Mouse (Mus musculus) regulatory T cell (primary cell): ENCODE data around the gene Depdc1b.

ENCODE experiments used
- in situ Hi-C: fragments of 300-600 bp; cut with MboI, MseI; formaldehyde crosslinking; loops from one replicate; pipeline ENCODE4 v1.15.1; 2025; ENCODE audit warnings: high pct_unique_total_duplicates

Gene Depdc1b

DNA sequence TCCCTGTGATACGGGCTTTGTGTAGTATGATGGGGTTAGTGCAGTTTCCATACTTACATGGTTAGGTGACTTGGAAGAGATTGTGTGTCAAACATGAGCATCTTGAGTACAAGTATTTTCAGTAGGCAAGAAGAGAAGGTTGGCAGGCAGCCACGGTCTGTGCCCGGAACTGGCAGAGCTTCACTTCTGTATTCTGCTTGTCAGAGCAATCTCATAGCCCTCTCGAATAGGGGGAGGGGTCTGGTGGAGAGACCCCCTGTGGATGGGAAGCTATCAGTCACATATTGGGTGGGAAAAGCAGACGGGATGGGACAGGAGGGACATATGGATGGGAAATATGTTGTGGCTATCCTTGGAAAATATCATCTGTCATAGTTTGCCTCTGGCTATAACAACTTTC lies 33.5 kb downstream of the Depdc1b start:
- in situ Hi-C loops: loop anchor here (5.0 kb wide), 1 partner anchor 863 kb away; no protein-coding TSS in a partner anchor

DNA sequence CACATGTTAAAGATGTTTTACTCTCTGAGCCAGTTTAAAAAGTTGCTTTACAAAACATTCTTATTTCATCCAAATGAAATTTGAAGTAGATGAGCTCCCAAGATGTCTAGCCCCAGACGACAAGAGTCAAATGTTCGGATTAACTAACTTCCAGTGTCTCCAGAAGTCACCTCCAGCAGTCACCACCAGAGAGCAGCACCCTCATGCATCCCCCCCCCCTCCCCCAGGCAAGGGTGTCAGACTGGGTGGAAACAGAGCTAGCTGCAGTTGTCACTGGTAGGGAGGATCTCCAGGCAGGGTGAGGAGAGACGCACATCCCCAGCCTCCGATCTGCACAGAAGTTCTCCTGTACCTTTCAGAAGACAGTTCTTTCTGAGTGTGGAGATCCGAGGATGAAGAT lies 37.6 kb downstream of the Depdc1b start:
- in situ Hi-C loops: no loop called here

DNA sequence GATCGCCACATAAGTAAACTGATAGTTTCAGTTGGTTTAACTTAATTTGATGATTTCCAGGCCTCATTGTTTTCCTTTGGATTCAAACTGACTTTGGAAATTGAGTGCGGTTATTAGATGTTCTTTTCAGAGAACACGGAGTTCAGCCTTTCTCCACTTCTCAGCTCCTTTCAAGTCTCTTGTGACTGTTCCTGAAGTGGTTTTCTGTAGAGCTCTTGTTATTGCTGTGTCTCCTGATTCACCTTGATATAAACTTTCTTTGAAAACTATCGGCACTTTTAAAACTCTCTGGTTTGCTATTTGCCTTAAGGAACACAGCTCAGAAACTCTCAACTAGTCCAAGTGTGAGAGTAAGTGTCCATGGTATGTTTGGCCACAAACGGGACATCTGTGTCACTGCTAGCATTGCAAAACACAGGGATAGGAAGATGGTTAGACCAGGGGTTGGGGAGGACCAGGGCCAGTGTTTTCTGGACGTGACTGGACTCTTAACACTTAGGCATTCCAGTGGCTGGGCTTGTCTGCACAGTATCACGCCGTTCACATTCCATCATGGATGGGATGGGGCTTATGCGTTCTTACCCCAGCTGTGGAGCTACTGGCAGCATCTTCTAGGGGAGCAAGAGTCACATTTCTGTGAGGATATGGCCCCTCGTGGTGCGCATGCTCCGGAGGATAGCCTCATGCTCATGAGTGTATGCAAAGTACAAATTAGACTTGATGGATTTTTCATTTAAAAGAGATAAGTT lies 38.8 kb downstream of the Depdc1b start:
- in situ Hi-C loops: no loop called here

DNA sequence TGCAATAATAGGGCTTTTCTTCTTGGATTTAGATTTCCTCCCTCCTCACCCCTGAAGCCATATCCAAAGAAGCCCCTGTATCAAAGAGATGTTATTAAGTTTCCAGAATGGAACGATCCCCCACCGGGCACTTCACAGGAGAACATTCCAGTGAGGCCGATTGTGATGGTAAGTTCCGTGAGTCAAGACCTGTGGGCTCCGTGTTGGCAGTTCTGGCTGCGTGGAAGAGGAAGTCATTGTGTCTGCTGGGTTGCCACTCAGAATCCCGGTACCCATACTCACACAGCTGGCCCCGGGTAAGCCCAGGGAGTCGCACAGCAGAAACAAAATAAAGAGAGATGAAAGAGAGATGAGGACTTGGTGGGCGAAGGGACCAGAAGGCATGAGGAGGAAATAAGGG lies 41.2 kb downstream of the Depdc1b start:
- in situ Hi-C loops: no loop called here

DNA sequence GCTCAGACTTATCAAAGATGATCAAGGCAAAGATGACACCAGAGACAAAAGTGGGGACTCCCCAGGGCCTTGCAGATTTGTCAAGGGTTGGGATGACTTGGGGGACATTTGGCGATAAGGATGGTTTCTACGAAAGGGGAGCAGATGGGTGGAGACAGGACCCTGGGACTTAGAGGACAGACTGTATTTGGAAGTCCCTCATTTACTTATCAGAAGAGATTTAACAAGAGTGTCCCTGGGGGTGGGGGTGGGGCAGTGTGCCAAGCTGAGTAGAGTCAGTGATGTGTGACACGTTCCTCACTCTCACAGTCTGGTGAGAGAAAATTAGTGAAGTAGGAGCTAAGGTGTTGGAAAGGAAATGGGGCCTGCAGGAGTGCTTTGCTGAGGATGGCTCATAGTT lies 42.1 kb downstream of the Depdc1b start:
- in situ Hi-C loops: no loop called here

DNA sequence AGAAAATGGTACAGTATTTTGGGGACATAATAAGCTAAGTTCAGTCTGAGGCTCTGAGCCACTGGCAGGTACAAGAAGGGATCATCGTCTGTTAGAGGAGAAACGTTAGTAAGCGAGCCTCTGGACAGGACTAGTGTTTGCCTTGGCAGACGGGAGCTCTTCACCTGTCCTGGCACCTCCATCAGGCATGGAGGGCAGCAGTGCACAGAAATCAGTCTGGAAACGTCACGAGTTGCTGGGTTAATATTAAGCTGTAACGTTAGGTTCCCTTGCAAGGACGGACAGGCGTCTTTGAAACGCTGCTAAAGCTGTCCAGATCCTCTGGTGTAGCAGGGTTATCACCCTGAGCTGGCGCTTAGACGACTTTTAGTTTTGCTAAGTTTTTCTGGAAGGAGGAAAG lies 51.4 kb downstream of the Depdc1b start:
- in situ Hi-C loops: no loop called here

DNA sequence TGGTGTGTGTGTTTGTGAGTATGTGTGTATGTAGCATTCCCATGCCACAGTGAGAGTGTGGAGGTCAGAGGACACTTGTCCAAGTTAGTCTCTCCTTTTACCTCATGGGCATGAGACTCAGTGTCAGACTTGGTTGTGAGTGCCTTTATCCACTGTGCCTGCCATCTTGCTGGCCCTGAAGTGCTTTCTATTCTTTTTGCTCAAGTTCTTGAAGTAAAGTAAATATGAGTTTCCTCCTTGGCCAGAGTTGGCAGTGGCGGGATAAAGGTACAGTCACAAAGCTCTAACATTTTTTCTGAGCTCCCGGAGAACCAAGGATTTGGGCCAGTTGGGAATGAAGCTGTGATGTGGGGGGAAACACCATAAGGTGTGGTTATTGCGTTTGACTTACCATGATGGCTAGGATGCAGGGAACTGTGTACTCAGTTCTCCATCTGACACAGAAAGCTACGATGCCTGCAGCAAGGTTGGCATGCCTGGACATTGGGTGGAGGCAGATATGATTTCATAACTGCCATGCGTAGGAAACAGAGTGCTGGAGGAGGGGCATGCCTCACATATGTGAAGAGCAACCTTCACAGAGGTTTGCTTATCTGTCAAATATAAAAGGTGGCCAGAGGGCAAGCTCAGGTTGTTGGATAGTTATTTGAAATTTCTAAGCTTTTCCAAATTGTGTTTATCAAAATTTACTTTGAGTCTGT lies 54.3 kb downstream of the Depdc1b start:
- in situ Hi-C loops: no loop called here

DNA sequence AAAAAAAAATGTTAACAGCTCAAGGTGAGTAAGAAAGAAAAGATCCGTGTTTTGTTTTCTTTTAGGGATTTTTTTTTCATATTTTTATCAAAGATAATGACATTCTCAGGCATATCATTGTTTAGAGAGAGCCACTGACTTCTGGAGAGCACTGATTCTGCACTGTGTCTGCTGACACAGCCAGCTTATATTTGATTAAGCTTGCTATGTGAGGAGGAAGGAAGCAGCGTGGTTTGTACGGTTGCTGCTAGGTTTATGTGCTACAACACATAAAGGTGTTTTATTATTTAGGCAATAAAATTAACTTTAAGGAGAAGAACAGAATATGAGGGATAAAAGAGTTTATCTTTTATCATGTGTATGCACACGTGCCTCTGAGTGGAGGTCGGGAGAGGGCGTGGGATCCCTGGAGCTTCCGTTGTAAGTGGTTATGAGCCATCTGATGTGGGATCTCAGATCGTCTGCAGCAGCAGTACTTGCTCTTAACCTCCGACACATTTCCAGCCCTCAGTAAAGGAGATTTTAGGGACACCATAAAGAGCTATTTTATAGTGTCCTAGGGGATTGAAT lies 55.3 kb downstream of the Depdc1b start:
- in situ Hi-C loops: no loop called here

DNA sequence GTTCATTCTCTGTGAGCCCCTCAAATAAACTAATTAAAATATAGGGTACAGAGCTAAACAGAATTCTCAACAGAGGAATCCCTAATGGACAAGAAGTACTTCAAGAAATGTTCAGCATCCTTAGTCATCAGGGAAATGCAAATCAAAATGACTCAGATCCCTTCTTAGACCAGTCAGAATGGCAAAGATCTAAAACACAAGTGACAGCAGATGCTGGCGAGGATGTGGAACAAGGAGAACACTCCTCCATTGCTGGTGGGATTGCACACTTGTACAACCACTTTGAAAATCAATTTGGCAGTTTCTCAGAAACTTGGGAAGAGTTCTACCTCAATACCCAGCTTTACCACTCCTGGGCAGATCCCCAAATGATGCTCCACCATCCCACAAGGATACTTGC lies 57.1 kb downstream of the Depdc1b start:
- in situ Hi-C loops: no loop called here

DNA sequence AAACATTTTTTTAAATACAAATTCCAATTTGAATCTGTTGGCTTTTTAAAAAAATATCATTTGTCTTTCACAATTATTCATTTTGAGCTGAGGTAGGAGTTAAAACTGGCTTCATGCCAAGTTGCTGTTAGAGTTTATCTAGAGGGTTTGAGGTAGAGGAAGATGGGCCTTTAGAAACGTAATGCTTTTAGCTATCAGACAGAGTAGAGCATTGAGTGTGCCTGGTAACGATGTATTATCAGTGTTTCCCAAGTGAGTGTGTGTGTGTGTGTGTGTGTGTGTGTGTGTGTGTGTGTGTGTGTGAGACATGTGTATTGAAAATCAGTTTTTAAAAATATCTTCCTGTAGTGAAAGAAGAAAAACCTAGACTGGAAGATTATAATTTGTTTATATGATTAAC lies 60.5 kb downstream of the Depdc1b start:
- in situ Hi-C loops: no loop called here

DNA sequence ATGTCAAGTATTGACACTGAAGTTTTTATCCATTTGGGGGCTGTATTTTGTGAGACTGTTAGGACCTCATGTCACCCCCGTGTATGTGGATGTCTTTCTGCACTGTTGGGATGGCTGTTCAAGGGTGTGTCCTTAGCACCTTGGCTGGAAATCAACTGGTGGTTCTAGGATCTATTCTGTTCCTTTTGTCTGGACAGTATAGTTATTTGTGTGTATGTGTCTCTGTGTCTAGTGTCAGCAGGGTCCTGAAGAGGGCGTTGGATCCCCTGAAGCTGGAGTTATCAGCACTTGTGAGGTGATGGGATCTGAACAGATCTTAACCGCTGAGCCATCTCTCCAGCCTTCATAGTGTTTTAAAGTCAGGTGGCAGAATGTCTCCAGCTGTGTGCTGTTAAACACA lies 65.0 kb downstream of the Depdc1b start:
- in situ Hi-C loops: no loop called here

DNA sequence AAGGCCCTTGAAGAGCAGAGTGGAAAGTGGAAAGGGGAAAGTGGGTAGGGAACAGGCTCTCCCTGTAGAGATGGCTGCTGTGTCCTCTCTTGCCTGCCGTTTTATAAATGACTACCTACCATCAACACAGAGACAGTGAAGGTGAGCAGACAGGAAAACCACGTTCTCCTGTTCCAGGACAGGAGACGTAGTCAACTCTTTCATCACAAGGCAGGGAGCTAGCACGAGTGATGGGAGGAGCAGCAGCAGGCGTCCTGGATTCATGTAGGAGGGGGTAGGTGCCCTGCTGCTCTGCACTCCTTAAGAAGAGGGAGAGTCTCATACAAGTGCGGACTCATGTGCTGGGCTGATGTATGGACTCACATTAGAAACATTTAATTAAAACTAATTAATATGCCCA lies 66.9 kb downstream of the Depdc1b start:
- in situ Hi-C loops: no loop called here

DNA sequence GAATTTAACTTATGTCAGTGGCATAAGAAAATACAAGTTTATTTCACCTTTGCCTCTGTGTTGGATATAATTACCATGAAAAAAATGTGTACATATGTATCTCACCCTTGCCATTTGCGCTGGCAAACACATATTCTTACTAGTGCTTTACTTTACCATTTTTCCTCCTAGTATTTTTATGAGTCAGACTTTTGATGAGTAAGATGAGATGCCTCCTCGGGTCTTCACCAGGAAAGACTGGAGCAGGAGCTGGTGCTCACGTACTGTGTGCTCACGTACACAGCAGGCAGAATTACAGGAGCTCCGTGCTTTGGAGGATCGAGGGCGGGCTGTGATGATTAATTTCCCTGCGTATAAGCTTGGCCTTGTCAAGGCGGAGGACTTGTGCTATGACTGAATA lies 69.9 kb downstream of the Depdc1b start:
- in situ Hi-C loops: no loop called here

DNA sequence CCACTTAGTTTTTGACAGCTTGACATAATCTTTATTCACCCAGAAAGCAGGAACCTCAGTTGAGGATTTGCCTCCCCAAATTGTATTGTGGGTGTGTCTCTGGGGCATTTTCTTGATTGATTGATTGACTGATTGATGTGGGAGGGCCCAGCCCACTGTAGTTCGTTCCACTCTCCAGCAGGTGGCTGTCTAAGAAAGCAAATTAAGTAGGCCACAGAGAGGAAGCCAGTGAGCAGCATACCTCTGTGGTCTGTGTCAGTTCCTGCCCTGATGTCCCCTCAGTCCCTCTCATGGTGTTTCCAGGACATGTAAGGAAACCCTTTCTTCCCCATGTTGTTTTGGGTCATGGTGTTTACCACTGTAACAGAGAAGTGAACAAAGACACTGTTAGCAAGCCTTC lies 74.4 kb downstream of the Depdc1b start:
- in situ Hi-C loops: no loop called here

DNA sequence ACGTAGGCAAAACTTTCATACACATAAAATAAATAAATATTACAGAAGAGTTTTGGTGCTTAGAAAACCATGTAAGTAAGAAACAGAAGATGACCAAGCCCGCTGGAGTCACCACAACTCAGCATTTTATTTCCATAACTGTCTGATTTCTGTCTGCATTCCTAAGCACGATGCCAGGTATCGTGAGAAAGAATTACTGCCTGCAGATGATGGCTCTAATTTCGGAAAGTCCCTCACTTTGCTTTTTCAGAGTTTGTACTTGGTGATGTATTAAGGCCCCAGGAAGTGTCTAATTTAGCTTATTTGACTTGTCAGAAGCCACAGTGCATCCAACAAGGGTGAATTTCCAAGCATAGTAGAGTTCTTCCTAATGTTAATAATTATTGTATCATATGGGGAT lies 87.1 kb downstream of the Depdc1b start:
- in situ Hi-C loops: no loop called here

DNA sequence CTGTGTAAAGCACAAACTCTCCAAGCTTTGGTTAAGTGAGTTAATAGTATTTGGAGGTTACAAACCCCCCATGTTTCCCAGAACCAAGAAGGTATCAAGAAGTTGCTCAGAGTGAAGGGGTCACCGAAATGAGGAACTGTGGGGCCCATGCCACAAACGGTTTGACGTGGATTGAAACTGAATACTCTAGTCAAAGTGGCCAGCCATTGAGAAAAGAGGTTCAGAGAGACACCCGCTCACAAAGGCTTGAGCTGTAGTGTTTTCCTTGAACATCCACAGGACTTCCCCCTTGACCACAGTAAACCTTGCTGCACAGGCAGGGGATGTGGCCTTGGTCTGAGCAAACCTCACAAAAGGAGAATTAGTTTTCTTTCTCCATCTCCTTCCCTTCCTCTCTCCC lies 88.2 kb downstream of the Depdc1b start:
- in situ Hi-C loops: no loop called here

DNA sequence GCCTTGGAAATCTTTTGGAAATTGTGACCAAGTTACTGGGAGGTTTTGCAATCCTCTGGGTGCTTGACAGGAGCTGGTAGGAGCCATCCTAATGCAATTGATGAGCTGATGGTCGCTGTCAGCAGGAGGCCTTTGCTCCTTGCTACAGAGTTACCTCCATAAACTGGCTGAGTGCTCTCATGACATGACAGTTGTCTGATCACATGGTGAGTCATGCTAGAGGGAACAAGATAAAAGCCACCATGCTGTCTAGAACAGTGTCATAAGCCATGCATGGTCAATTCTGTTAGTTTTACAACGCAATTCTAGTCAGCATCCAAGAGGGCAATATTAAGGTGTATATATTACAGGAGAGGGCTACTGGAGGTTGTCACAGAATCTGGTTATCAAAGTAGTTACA lies 99.3 kb downstream of the Depdc1b start:
- in situ Hi-C loops: no loop called here

DNA sequence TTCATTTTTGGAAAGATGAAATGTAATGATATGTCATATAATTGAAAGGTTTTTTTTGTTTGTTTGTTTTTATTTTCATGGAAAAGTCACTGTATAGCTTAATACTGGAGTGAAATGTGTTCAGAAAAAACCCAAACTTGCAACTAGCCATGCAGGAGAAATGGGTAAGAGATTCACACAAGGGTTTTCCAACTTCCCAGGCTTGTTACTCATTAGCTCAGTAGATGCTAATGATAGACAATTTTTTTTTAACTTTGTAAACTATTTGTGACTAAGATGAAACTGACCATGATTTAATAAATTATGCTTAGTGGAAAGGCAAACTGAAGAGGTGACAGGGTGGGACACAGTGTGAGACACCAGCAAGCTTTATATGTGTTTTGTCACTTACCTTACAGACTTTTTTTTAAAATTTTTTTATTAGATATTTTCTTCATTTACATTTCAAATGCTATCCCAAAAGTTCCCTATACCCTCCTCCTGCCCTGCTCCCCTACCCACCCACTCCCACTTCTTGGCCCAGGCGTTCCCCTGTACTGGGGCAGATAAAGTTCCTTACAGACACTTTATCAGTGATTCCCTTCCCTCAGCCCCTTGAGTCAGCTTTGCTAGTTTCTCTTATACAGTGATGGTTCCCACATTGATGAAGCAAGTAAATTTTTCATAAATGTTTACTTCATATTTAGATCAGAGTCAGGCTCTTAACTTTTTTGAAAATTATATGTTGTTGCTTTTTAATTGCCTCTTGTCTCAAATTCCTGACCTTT lies 102.8 kb downstream of the Depdc1b start:
- in situ Hi-C loops: no loop called here

DNA sequence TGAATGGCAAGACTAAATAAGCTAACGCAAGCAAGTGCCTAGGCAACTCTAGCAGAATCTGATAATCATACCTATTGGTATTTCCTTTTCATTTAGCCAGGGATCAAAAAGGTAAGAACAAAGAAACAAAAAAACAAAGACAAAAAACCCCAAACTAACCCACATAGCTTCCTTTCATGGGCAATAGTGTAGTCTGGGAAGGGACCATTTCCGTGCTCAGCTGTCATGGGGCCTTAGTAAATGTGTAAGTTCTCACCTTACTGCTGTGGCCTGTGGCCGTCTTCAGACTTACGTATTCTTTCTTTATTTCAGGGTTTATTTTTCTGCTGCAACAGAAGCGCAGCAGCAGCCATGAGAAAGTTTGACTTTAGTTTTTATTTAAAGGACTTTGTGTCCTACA lies 110.2 kb downstream of the Depdc1b start:
- in situ Hi-C loops: no loop called here

DNA sequence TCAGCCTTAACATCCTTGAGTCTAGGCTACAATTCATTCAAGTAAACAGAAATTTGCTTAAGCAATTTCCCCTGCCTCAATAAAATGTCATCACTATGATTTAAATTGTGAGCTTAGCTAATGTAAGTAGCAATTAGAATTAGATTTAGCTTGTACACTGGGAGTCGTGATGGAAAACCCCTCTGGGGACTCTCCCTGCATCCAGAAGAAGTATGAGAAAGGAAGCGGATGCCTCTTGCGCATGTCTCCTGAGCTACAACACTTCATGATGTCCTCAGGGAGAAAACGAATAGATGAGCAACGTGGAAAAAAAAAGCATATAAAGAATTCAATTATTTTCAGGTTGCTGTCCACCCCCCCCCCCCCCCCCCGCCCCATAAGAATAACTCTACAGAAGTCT lies 112.7 kb downstream of the Depdc1b start:
- in situ Hi-C loops: no loop called here

DNA sequence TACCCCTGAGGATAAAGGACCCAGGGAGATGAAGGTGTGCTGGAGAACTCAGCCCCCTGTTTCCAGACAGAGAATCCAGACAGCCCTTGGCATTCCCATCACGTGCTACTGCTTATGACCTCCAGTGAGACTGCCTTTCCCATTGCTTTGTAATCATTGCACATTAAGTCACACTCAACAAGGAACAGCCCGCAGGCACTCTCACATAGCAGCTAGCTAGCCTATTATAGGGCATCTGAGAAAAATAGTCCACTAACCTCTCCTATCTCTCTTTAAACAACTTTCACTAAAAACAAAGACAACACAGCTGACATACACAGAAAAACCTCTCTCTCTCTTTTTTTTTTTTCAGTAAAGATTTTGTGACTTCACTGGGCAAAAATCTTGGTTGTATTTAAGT lies 113.5 kb downstream of the Depdc1b start:
- in situ Hi-C loops: loop anchor here (10.0 kb wide), 1 partner anchor 1105 kb away; no protein-coding TSS in a partner anchor

DNA sequence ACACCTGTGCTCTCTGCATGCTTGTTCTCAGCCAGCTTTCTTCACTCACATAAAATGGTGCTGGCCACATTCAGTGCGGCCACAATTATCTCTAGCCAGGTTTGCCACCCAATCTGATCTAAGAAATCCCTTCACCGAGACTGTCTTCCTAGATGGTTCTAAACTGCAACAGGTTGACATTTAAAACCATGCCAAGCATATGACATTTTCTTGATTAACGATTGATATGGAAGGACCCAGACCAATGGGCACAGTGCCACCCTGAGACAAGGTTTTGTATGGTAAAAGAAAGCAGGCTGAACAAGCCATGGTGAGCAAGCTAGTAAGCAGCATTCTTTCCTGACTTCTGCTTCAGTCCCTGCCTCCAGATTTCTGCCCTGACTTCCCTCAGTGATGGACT lies 115.6 kb downstream of the Depdc1b start:
- in situ Hi-C loops: loop anchor here (10.0 kb wide), 1 partner anchor 1103 kb away; no protein-coding TSS in a partner anchor
